Mouse (Mus musculus) CH12.LX (cell line): ENCODE data around the gene Nipbl.

Experiments used
- CTCF ChIP-seq, 2 experiments: IDR thresholded peaks in 1 of 2; conservative IDR thresholded peaks in 1 of 2; 2 replicates each; pipeline ENCODE4 v1.5.1; 2011 to 2012; ENCODE audit warnings: low read depth in 2 of 2, low read length in 2 of 2, improper control_type of control experiment in 1 of 2, inconsistent platforms in 1 of 2, mild to moderate bottlenecking in 1 of 2, moderate library complexity in 1 of 2
- MAZ ChIP-seq: IDR thresholded peaks from 2 replicates; pipeline ENCODE4 v1.6.1; 2012; ENCODE audit warnings: low read depth, mild to moderate bottlenecking, inconsistent platforms, low read length, improper control_type of control experiment, moderate library complexity
- ZC3H11A ChIP-seq: IDR thresholded peaks from 2 replicates; pipeline ENCODE4 v1.6.1; 2012; ENCODE audit warnings: low read depth, mild to moderate bottlenecking, inconsistent platforms, low read length, improper control_type of control experiment
- ZNF384 ChIP-seq: IDR thresholded peaks from 2 replicates; pipeline ENCODE4 v1.6.1; 2012; ENCODE audit warnings: low read depth, low read length, improper control_type of control experiment, inconsistent platforms

GRCm38 (mm10) chr15:8455486-8455885 is 11.2 kb upstream of the Nipbl start:
- TF ChIP-seq MAZ (no peak), ZC3H11A (no peak), ZNF384 (no peak), CTCF (conservative IDR thresholded peaks at IDR 0.05 in 1 of 2, IDR thresholded peaks at IDR 0.05 in 1 of 2; ENCODE audit: low read depth in 2 of 2, low read length in 2 of 2) (no peak)
